14 mouse cellular contexts compared by ENCODE assay signal in the genomic region with DNA sequence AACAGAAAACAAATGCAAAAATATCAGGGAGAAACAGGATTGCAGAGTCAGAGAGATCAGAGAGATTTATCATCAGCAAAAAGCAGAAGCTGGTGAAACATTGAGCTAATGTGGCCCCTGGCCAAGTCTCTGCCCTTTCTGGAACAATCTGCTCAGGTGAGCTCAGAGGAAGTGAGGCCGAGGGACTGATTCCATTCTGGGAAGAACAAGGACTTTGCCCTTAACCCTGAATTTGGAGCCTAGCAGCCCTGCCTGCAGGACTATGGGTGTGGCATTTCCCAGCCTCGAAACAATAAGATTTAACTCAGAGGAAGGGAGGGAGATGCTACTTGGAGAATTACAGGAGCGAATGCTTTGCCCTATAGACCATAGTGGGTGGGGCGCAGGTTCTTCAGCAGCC. TPM values are rescaled to one million over a fixed set of nuclear protein-coding genes. Genes with fewer than 3 reads are reported as not detected.
DNase-seq lines count a peak whose midpoint lies in the region; ATAC-seq and TF ChIP-seq lines count a peak whose summit lies in the region.
"Had no signal": no experiment of that assay in that cellular context is flagged by ENCODE, and none has a peak within 500 bp of the region (broad histone marks: within the 10 kb centered on the region; RNA-seq: fewer than 3 reads in every experiment).

No protein-coding gene starts in this region.

- TF ChIP-seq CTCF in liver, adult 2 months (IDR thresholded peaks at IDR 0.05; ENCODE audit: low read depth, low read length): no peak

- no peak for ATAC-seq in liver, embryonic 11.5 days (replicated peaks; ENCODE audit: low FRiP score)
- peak; percentile 90 for ATAC-seq in intestine, embryonic 15.5 days
- ATAC-seq in midbrain, embryonic 11.5 days (ENCODE audit: low FRiP score): no peak
- no peak for ATAC-seq in activated CD4-positive, CD25-positive, alpha-beta regulatory T cell, adult 4 months

- no peaks in the 10 kb centered on the region for H3K79me2 ChIP-seq in liver, adult 2 months (ENCODE audit: control insufficient read depth, insufficient read depth, low read length)

- H3K9ac ChIP-seq in liver, adult 2 months (ENCODE audit: low read depth, low read length): no peak overlapping the region
- H3K9ac ChIP-seq in liver, embryonic 11.5 days (ENCODE audit: low read depth, low read length): no peak overlapping the region
- H3K9ac ChIP-seq in intestine, embryonic 15.5 days: no peak overlapping the region
- no peak overlapping the region for H3K9ac ChIP-seq in midbrain, embryonic 11.5 days (ENCODE audit: low read length)
- H3K9ac ChIP-seq: heart, embryonic 15.5 days; hindbrain, embryonic 12.5 days; limb, embryonic 15.5 days; midbrain, embryonic 13.5 days had no signal

- DNase-seq in adrenal gland, adult 2 months: peak; percentile 6
- DNase-seq in adrenal gland, postnatal 25 days: no peak
- DNase-seq in liver, adult 2 months (ENCODE audit: extremely low read depth, low read depth, low spot score): peak; percentile 93
- DNase-seq in liver, embryonic 11.5 days (ENCODE audit: low spot score): no peak
- peak; percentile 19 for DNase-seq in large intestine, adult 2 months (ENCODE audit: low read depth, low spot score)
- DNase-seq in midbrain, embryonic 11.5 days (ENCODE audit: low spot score, missing footprints): no peak
- DNase-seq: lung, postnatal 4 days; thymus, adult 18-20 months had no signal

- no peaks in the 10 kb centered on the region for H3K36me3 ChIP-seq in liver, adult 2 months (ENCODE audit: control insufficient read depth, insufficient read depth, low read length)
- no peaks in the 10 kb centered on the region for H3K36me3 ChIP-seq in liver, embryonic 11.5 days (ENCODE audit: control insufficient read depth, insufficient read depth, low read length)
- no peaks in the 10 kb centered on the region for H3K36me3 ChIP-seq in intestine, embryonic 15.5 days
- no peaks in the 10 kb centered on the region for H3K36me3 ChIP-seq in midbrain, embryonic 11.5 days (ENCODE audit: control insufficient read depth, insufficient read depth, low read length)
- H3K36me3 ChIP-seq: heart, embryonic 15.5 days; hindbrain, embryonic 12.5 days; limb, embryonic 15.5 days; midbrain, embryonic 13.5 days had no signal

- H3K4me3 ChIP-seq in liver, adult 2 months (ENCODE audit: insufficient read depth, low read depth, low read length): no peak overlapping the region
- H3K4me3 ChIP-seq in liver, embryonic 11.5 days (ENCODE audit: low read depth, low read length): no peak overlapping the region
- H3K4me3 ChIP-seq in intestine, embryonic 15.5 days (replicated peaks): no peak overlapping the region
- H3K4me3 ChIP-seq in midbrain, embryonic 11.5 days (ENCODE audit: low read depth, low read length): no peak overlapping the region
- H3K4me3 ChIP-seq: heart, embryonic 15.5 days; hindbrain, embryonic 12.5 days; limb, embryonic 15.5 days; midbrain, embryonic 13.5 days had no signal

- no peak for TF ChIP-seq POLR2A in liver, adult 2 months (IDR thresholded peaks at IDR 0.05; ENCODE audit: extremely low read depth, insufficient read depth, low read length)

- H3K27ac ChIP-seq in liver, adult 2 months (replicated peaks; ENCODE audit: insufficient read depth, low read depth, low read length): no peak overlapping the region
- H3K27ac ChIP-seq in liver, embryonic 11.5 days (ENCODE audit: low read depth, low read length): no peak overlapping the region
- H3K27ac ChIP-seq in intestine, embryonic 15.5 days: 0 out of 2 replicates have a peak overlapping the region, but pooled peaks have one; percentile 9
- no peak overlapping the region for H3K27ac ChIP-seq in midbrain, embryonic 11.5 days (ENCODE audit: low read depth, low read length)
- H3K27ac ChIP-seq: heart, embryonic 15.5 days; hindbrain, embryonic 12.5 days; limb, embryonic 15.5 days; midbrain, embryonic 13.5 days had no signal

- no peak overlapping the region for H3K4me2 ChIP-seq in liver, embryonic 11.5 days
- H3K4me2 ChIP-seq in intestine, embryonic 15.5 days (replicated peaks): no peak overlapping the region
- no peak overlapping the region for H3K4me2 ChIP-seq in midbrain, embryonic 11.5 days
- H3K4me2 ChIP-seq: heart, embryonic 15.5 days; hindbrain, embryonic 12.5 days; limb, embryonic 15.5 days; midbrain, embryonic 13.5 days had no signal

- H3K4me1 ChIP-seq in liver, adult 2 months (ENCODE audit: control insufficient read depth, insufficient read depth, low read length): peaks cover 17% of the 10 kb centered on the region
- no peaks in the 10 kb centered on the region; the same call in 1 of the 2 replicates for H3K4me1 ChIP-seq in liver, embryonic 11.5 days (replicated peaks; ENCODE audit: control insufficient read depth, insufficient read depth, low read length)
- H3K4me1 ChIP-seq in intestine, embryonic 15.5 days (replicated peaks): no peaks in the 10 kb centered on the region
- H3K4me1 ChIP-seq in midbrain, embryonic 11.5 days (ENCODE audit: control insufficient read depth, insufficient read depth, low read length): peaks cover 5% of the 10 kb centered on the region; the same call in 1 of the 2 replicates
- H3K4me1 ChIP-seq: heart, embryonic 15.5 days had no signal

- WGBS in liver, adult 2 months: 48% methylated on average over 4 of the region's 4 CpGs
- WGBS in liver, embryonic 11.5 days: 70% methylated on average over 4 of the region's 4 CpGs
- 58% methylated on average over 4 of the region's 4 CpGs for WGBS in intestine, embryonic 15.5 days
- WGBS in large intestine, adult 2 months: 26% methylated on average over 4 of the region's 4 CpGs
- 79% methylated on average over 4 of the region's 4 CpGs for WGBS in midbrain, embryonic 11.5 days

- H3K9me3 ChIP-seq in liver, embryonic 11.5 days (ENCODE audit: control insufficient read depth, low read length): no peaks in the 10 kb centered on the region
- no peaks in the 10 kb centered on the region for H3K9me3 ChIP-seq in intestine, embryonic 15.5 days
- H3K9me3 ChIP-seq in midbrain, embryonic 11.5 days (ENCODE audit: control insufficient read depth, low read length): no peaks in the 10 kb centered on the region
- H3K9me3 ChIP-seq: heart, embryonic 15.5 days; hindbrain, embryonic 12.5 days; limb, embryonic 15.5 days; midbrain, embryonic 13.5 days had no signal

- no peaks in the 10 kb centered on the region for H3K27me3 ChIP-seq in liver, adult 2 months (ENCODE audit: control insufficient read depth, insufficient read depth, low read length)
- H3K27me3 ChIP-seq in liver, embryonic 11.5 days (replicated peaks; ENCODE audit: control insufficient read depth, insufficient read depth, low read length): no peaks in the 10 kb centered on the region
- H3K27me3 ChIP-seq in intestine, embryonic 15.5 days (replicated peaks): no peaks in the 10 kb centered on the region
- H3K27me3 ChIP-seq in midbrain, embryonic 11.5 days (ENCODE audit: control insufficient read depth, insufficient read depth, low read length): no peaks in the 10 kb centered on the region
- H3K27me3 ChIP-seq: hindbrain, embryonic 12.5 days; limb, embryonic 15.5 days had no signal

RNA-seq across cellular contexts. Expression of gene Tbcel, which starts 4.7 kb away (rescaled TPM):
- total RNA-seq in adrenal gland, adult 2 months (2021): 10 to 100 TPM; 44.3 to 53.5 TPM
- polyA plus RNA-seq in adrenal gland, adult 2 months (2012; rRNA removed): 8.4 and 14.8 TPM in 2 replicates
- total RNA-seq in adrenal gland, postnatal 25 days (2021): 58.0 and 90.5 TPM in 2 replicates
- 28.6 and 34.3 TPM in 2 replicates for total RNA-seq in liver, adult 2 months (2014; rRNA removed)
- 22.2 and 24.4 TPM in 2 replicates for polyA plus RNA-seq in liver, adult 2 months (2012; rRNA removed)
- polyA plus RNA-seq in liver, embryonic 11.5 days (2014; fragmentation: Nextera tagmentation; extraction: Ambion mirVana): 6.4 TPM in 2 replicates
- 4.5 and 4.7 TPM in 2 replicates for polyA plus RNA-seq in intestine, embryonic 15.5 days (2015; fragmentation: Nextera tagmentation; extraction: Ambion mirVana)
- polyA plus RNA-seq in large intestine, adult 2 months (2012; rRNA removed): 5.3 and 8.6 TPM in 2 replicates
- polyA plus RNA-seq in midbrain, embryonic 11.5 days (2014; fragmentation: Nextera tagmentation; extraction: Ambion mirVana): 4.0 and 4.5 TPM in 2 replicates
- polyA plus RNA-seq in activated CD4-positive, CD25-positive, alpha-beta regulatory T cell, adult 4 months (2017; shearing (Covaris generic)): 1 to 10 TPM; 7.5 to 8.2 TPM

Comparison
In these comparisons a context has a peak if more than half of its experiments do, and no peak if none do; other contexts are left out.
1. DNase-seq: peak in adrenal gland, adult 2 months (single experiment), liver, adult 2 months (single experiment) and large intestine, adult 2 months (single experiment); none in adrenal gland, postnatal 25 days (single experiment), liver, embryonic 11.5 days (single experiment) and midbrain, embryonic 11.5 days (single experiment).